Mouse (Mus musculus): ENCODE results near the gene Zfp990.
"Not testable (repeated sequence)": the region's sequence is repeated elsewhere in the genome, so short reads cannot be mapped to it uniquely, and the experiment has no call there.

DNA sequence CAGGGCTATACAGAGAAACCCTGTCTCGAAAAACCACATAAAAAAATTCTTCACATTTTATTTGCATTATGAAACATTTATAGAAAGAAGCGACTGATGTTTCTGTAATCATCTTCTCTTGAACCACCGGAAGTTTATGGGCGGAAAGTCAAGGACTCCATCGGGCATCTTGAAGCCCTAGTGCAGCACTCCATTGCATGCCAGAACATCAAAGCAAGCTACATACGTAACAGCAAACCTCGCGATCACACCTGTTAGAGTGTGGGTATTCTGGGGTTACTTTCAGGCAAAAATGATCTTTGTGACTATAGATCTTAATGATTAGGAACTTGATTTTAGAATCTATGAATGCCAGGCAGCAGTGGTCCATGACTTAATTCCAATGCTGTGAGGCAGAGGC is 29.9 kb upstream of the Zfp990 start:
- not testable (repeated sequence) for TF ChIP-seq CTCF (conservative IDR thresholded peaks at IDR 0.05 in 1 of 2, IDR thresholded peaks at IDR 0.05 in 1 of 2; ENCODE audit: low read depth in 2 of 2, low read length in 2 of 2); E2F4 (IDR thresholded peaks at IDR 0.05; ENCODE audit: insufficient replicate concordance, low read depth, low read length); UBTF (IDR thresholded peaks at IDR 0.05; ENCODE audit: low read depth, low read length); USF1 (IDR thresholded peaks at IDR 0.05; ENCODE audit: low read depth, low read length); SMC3 (IDR thresholded peaks at IDR 0.05; ENCODE audit: low read depth, low read length); EP300 (IDR thresholded peaks at IDR 0.05; ENCODE audit: low read length)
